Mouse (Mus musculus): ENCODE data around the gene Slc25a4.

Gene Slc25a4

DNA sequence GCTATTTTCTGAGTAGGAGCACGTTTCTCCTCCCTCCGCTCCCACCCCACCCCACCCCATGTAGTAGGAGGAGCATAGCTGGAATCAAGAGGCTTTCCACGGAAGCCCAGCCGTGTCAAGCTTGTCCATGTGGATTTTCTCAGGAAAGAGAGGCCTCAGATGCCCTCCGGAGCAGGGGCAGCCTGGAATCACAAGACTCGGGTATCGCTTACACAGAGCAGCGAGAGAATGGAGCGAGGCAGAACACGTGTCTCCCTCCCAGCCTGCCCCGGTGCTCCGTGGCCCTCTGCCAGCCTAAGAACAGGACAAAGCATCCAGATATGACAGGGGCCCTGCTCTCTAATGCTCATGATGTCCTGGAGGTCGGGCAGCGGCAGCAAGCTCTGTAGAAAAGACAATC is 5.8 kb upstream of the Slc25a4 start:
- no peaks in the 10 kb centered on the region for H3K27me3 ChIP-seq (ENCODE audit: control insufficient read depth, insufficient read depth, low read length, poor library complexity, severe bottlenecking)
- H3K36me3 ChIP-seq (ENCODE audit: control insufficient read depth, insufficient read depth, low read length, poor library complexity, severe bottlenecking) = no peaks in the 10 kb centered on the region
- DNase-seq (ENCODE audit: low read depth, low spot score) = no peak

DNA sequence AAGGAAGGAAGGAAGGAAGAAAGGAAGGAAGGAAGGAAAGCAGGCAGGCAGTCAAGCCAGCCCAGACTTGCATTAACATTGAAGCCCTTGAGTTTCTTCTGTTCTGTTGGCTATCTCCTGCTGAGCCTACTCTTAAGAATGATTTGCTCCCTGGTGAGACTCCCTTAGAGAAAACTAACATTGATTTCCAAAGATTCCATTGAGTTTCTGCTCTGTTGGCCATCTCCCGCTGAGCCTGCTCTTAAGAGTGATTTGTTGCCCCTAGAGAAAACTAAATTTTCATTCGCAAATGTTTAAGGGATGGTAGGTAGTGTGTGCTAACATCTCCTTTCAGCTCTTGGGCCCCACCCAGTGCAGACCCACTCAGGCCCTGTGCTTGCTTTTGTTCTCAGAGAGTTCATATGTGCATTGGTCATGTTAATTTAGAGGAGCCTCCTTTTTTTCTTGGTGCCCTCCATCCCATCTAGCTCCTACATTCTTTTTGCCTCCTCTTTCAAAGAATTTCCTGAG is 2.9 kb upstream of the Slc25a4 start:
- no peak for DNase-seq (ENCODE audit: low read depth, low spot score)
- Histone ChIP-seq H3K36me3 (ENCODE audit: control insufficient read depth, insufficient read depth, low read length, poor library complexity, severe bottlenecking) (no peaks in the 10 kb centered on the region), H3K27me3 (ENCODE audit: control insufficient read depth, insufficient read depth, low read length, poor library complexity, severe bottlenecking) (no peaks in the 10 kb centered on the region)

DNA sequence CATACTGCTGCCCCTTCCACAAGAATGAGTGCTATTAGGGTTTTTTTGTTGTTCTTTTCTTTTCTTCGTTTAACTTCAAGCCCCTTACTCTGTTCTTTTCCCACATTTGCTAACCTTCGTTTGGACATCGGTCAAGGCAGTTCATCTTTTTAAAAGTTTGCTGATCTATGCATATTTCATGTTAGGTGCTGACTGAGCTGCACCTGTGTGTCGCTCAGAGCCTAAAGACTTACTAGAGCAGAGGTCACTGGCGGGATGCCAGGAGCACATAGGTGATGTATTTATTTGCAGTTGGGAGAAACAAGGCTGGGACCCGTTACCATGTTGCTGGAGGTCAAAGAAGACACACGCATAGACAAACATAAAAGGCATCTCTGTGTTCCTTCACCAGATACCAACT is 1.1 kb upstream of the Slc25a4 start:
- peaks cover 2% of the 10 kb centered on the region; the same call in 1 of the 2 replicates for H3K36me3 ChIP-seq (ENCODE audit: control insufficient read depth, insufficient read depth, low read length, poor library complexity, severe bottlenecking)
- no peak for DNase-seq (ENCODE audit: low read depth, low spot score)

DNA sequence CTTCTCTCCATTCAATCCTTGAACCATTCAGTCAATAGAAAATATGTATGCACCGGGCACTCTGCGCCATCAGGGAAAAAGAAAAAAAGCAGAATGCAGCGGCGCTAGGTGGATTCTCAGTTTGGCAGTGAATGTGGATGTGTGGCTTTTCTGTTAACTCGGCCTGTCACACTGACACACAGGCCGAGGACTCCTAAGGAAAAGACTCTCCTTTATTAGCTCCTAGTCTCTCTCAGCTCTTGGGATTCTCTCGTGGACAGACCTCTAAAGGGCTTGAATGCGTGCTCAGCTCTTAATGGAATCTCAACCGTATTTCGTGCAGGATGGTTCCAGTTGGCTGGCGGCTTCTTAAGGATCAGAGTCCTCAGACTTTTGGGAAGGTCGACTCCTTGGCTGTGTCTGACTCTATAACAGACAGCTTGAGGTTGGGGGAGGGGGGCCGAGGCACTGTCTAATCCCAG is 557 bp upstream of the Slc25a4 start:
- H3K27me3 ChIP-seq (ENCODE audit: control insufficient read depth, insufficient read depth, low read length, poor library complexity, severe bottlenecking) = no peaks in the 10 kb centered on the region
- no peak for DNase-seq (ENCODE audit: low read depth, low spot score)
- H3K36me3 ChIP-seq (ENCODE audit: control insufficient read depth, insufficient read depth, low read length, poor library complexity, severe bottlenecking) = peaks cover 5% of the 10 kb centered on the region; the same call in 1 of the 2 replicates

More for the DNA sequence above, 1.1 kb upstream of the Slc25a4 start:
- H3K27me3 ChIP-seq (ENCODE audit: control insufficient read depth, insufficient read depth, low read length, poor library complexity, severe bottlenecking) = no peaks in the 10 kb centered on the region

DNA sequence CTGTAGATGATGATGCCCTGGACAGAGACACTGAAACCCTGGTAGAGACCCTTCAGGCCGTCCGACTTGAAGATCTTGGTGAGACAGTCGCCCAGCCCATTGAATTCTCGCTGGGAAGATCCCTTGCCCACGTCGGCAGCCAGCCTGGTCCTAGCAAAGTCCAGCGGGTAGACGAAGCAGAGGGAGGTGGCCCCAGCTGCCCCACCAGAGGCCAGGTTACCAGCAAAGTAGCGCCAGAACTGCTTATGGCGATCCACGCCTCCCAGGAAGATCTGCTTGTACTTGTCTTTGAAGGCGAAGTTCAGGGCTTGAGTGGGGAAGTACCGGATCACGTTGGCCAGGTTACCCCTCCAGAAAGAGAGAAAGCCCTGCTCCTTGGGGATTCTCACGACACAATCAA is 2.0 kb downstream of the Slc25a4 start:
- no peak for DNase-seq (ENCODE audit: low read depth, low spot score)
- H3K36me3 ChIP-seq (ENCODE audit: control insufficient read depth, insufficient read depth, low read length, poor library complexity, severe bottlenecking) = peaks cover 8% of the 10 kb centered on the region; the same call in 1 of the 2 replicates
- H3K27me3 ChIP-seq (ENCODE audit: control insufficient read depth, insufficient read depth, low read length, poor library complexity, severe bottlenecking) = no peaks in the 10 kb centered on the region

DNA sequence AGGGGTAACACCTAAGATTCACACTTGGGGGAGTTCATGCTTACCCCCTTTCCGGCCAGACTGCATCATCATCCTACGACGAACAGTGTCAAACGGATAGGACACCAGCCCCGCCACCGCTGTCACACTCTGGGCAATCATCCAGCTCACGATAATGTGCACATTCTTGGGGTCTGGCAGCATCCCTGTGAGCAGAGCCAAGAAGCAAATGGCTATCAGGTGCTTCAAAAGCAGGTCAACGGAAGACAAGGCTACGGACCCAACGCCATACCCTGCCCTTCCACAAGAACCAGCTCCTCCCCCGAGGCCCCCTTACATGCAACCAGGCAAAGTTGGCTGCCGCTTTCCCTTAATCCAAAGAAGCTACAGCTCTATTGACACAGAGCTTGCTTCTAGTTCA is 2.7 kb downstream of the Slc25a4 start:
- no peaks in the 10 kb centered on the region for H3K27me3 ChIP-seq (ENCODE audit: control insufficient read depth, insufficient read depth, low read length, poor library complexity, severe bottlenecking)
- DNase-seq (ENCODE audit: low read depth, low spot score) = no peak
- H3K36me3 ChIP-seq (ENCODE audit: control insufficient read depth, insufficient read depth, low read length, poor library complexity, severe bottlenecking) = peaks cover 8% of the 10 kb centered on the region

DNA sequence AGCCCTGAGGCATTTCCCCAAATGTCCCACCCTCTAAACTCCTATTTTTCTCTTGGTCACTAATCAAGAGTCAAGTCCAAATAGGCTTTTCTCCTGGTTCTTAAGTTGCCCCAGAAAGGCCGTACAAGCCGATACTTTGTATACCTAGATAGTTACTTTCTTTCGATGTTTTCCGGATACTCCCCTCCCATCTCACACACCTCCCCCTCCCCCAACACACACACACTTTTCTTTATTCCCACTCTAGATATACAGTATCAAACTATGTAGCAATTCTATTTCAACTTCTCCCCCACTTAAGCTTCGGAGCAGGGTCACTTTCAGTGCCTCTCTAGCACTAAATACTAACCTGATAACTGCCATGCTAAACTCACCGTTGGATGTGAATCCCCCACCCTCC is 5.0 kb downstream of the Slc25a4 start:
- peaks cover 8% of the 10 kb centered on the region for H3K36me3 ChIP-seq (ENCODE audit: control insufficient read depth, insufficient read depth, low read length, poor library complexity, severe bottlenecking)

DNA sequence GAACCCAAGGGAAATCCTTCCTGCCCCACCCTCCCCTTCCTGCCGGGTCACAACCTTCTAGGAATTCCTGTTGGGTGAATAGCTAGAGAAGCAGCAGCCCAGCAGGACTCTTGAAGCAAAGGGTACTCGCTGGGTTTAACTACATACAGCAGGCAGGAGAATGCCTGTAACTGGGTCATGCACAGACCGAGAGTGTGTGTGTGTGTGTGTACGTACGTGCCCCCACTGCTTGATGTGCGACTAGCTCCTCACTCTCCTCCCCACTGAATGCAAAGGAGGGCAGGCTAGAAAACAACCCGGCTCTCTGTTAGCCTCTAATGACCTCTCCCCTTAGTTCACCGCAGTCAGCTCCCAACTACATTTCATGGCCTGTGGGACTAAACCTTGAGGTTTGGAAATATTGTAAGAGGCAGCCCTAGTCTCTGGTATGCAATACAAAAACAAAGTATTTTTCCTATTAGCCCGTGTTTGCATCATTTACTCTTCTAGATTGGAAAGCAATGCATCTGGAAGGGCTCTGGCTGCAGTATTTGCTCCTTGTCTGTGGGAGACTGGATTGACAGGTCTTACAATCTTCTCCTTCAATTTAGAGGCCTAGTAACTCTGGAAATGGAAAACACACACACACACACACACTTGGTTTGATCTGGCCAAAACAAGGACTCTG is 6.0 kb downstream of the Slc25a4 start:
- peaks cover 8% of the 10 kb centered on the region for H3K36me3 ChIP-seq (ENCODE audit: control insufficient read depth, insufficient read depth, low read length, poor library complexity, severe bottlenecking)
- H3K27me3 ChIP-seq (ENCODE audit: control insufficient read depth, insufficient read depth, low read length, poor library complexity, severe bottlenecking) = no peaks in the 10 kb centered on the region
- DNase-seq (ENCODE audit: low read depth, low spot score) = no peak

More for the DNA sequence above, 5.0 kb downstream of the Slc25a4 start:
- no peaks in the 10 kb centered on the region for H3K27me3 ChIP-seq (ENCODE audit: control insufficient read depth, insufficient read depth, low read length, poor library complexity, severe bottlenecking)
- DNase-seq (ENCODE audit: low read depth, low spot score) = no peak

DNA sequence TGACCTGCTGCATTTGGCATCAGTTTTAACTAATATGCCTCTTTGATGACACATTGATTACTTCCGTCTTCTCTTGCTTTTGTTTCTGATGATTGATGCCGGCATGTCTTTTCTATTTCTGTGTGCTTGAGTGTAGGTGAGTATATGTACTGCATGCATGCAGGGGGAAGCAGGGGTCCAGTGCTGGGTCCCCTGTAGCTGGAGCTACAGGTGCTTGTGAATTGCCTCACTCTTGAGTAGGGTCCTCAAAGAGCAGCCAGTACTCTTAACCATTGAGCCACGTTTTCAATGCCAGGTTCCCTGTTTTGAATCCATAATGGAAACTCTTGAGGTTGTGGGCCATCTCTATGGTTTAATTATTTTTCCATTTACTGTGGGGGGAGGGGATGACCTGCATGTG is 6.8 kb downstream of the Slc25a4 start:
- DNase-seq (ENCODE audit: low read depth, low spot score) = no peak
- Histone ChIP-seq H3K27me3 (ENCODE audit: control insufficient read depth, insufficient read depth, low read length, poor library complexity, severe bottlenecking) (no peaks in the 10 kb centered on the region), H3K36me3 (ENCODE audit: control insufficient read depth, insufficient read depth, low read length, poor library complexity, severe bottlenecking) (peaks cover 8% of the 10 kb centered on the region)

DNA sequence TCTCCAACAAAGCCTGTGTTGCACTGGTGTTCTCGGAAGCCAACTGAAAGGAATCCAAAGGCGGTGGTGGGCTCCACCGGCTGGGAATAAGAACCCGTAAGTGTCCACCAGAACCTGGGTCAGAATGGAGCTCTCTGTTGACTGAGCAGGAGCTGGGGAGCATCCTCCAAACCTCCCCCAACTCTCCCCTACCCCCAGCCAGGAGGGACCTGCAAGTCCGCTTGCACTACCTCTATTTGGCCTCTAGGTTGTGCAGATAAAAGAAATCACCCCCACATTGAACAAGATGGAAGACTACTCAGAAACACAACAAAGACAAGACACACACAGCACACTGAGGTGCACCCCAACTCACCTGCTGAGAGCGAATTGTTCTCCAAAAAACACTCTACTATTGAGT is 8.7 kb downstream of the Slc25a4 start:
- H3K27me3 ChIP-seq (ENCODE audit: control insufficient read depth, insufficient read depth, low read length, poor library complexity, severe bottlenecking) = no peaks in the 10 kb centered on the region
- peak; percentile 20 for DNase-seq (ENCODE audit: low read depth, low spot score)
- peaks cover 6% of the 10 kb centered on the region for H3K36me3 ChIP-seq (ENCODE audit: control insufficient read depth, insufficient read depth, low read length, poor library complexity, severe bottlenecking)

DNA sequence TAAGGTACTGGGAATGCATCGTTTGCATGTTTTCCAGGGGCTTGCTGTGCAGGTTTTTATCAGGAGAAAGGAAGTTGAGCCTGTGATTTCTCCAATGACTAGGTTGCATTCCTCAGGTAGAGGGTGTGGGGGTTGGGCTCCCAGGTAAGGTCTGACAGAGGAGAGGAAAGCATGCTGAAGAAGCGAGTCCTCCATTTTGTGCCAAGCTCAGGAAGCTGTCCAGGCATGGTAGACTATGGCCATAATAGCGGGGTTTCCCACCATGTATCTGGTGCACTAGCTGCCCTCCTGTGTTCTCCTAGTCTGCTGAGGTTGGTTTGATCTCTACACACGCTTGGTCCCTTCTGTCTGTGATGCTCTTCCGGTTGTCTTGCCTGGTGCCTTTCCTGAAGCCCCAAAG is 13.4 kb downstream of the Slc25a4 start:
- no peak for DNase-seq (ENCODE audit: low read depth, low spot score)
- Histone ChIP-seq H3K36me3 (ENCODE audit: control insufficient read depth, insufficient read depth, low read length, poor library complexity, severe bottlenecking) (peaks cover 2% of the 10 kb centered on the region), H3K27me3 (ENCODE audit: control insufficient read depth, insufficient read depth, low read length, poor library complexity, severe bottlenecking) (no peaks in the 10 kb centered on the region)

DNA sequence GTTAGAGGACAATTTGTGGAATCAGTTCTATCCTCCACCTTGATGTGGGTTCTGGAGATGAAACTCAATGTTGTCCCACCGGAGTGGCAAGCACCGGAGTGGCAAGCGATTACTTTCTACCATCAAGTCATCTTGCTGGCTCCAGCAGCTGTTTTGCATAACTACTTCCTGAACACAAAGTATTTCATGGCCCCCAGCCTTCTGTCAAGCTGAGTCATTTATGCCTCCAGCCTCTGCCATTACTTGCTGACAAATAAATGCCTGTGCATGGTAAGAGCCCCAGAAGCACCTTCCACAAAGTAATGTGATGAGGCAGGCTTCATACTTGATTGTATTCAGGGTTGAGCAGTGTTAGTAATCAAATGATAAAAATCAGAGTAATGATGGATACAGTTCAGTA is 14.2 kb downstream of the Slc25a4 start:
- DNase-seq (ENCODE audit: low read depth, low spot score) = no peak
- Histone ChIP-seq H3K27me3 (ENCODE audit: control insufficient read depth, insufficient read depth, low read length, poor library complexity, severe bottlenecking) (no peaks in the 10 kb centered on the region), H3K36me3 (ENCODE audit: control insufficient read depth, insufficient read depth, low read length, poor library complexity, severe bottlenecking) (peaks cover 2% of the 10 kb centered on the region)

DNA sequence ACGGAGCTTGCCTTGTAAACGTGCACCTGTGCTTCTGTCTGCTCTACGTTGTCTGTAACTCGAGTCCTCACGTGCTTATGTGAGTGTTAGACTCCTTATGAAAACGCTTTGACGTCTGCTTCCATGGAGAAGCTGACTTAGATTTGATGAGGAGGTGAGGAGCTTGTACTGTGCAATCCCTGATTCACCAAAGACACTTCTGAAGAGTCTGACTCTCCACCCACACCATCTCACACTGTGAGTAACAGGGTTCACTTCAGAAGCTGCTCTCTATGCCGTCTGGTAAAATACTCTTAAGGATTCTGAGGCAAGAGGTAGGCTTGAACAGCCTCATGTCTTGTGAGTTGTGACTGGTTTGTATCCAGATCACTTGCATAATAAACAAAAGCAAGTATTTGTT is 18.0 kb downstream of the Slc25a4 start:
- Histone ChIP-seq H3K36me3 (ENCODE audit: control insufficient read depth, insufficient read depth, low read length, poor library complexity, severe bottlenecking) (peaks cover 5% of the 10 kb centered on the region), H3K27me3 (ENCODE audit: control insufficient read depth, insufficient read depth, low read length, poor library complexity, severe bottlenecking) (no peaks in the 10 kb centered on the region)
- DNase-seq (ENCODE audit: low read depth, low spot score) = no peak

DNA sequence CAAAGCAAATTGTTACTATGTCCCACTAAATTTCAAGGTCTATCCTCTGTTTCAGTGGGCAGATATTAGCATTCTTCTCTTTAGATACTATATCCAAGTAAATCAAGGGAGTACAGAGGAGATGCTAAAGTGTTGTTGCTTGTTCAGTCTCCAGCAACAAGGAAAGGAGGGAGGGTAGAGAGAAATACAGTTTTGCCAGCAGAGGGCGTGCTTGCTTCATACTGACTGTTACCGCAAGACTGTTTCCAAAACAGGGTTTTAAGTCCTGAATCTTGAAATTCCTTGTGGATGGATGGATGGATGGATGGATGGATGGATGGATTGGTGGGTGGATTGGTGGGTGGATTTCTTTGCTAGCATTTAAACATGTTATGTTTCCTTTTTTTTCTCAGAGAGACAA is 25.7 kb downstream of the Slc25a4 start:
- DNase-seq (ENCODE audit: low read depth, low spot score) = peak; percentile 77
- peaks cover 4% of the 10 kb centered on the region; the same call in 1 of the 2 replicates for H3K36me3 ChIP-seq (ENCODE audit: control insufficient read depth, insufficient read depth, low read length, poor library complexity, severe bottlenecking)
- H3K27me3 ChIP-seq (ENCODE audit: control insufficient read depth, insufficient read depth, low read length, poor library complexity, severe bottlenecking) = no peaks in the 10 kb centered on the region

DNA sequence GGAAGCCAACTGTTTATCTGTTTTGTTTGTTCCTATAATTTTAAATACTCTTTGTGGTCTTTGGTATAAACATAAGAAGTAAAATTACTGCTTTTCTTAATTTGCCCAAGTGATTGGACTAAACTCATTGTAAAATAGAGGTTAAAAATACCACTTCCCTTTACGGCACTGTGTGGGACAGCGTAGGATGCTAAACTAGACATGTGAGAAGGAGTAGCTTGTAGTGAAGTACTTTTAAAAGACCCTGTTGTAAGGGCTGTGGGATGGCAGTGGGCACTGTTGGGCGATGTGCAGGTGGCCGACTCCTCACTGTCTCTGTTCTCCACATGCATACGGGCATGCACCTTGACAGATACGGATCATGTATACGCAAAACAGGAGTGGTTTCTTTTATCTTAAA is 30.9 kb downstream of the Slc25a4 start:
- H3K27me3 ChIP-seq (ENCODE audit: control insufficient read depth, insufficient read depth, low read length, poor library complexity, severe bottlenecking) = no peaks in the 10 kb centered on the region
- H3K36me3 ChIP-seq (ENCODE audit: control insufficient read depth, insufficient read depth, low read length, poor library complexity, severe bottlenecking) = peaks cover 2% of the 10 kb centered on the region; the same call in 1 of the 2 replicates
- no peak for DNase-seq (ENCODE audit: low read depth, low spot score)

DNA sequence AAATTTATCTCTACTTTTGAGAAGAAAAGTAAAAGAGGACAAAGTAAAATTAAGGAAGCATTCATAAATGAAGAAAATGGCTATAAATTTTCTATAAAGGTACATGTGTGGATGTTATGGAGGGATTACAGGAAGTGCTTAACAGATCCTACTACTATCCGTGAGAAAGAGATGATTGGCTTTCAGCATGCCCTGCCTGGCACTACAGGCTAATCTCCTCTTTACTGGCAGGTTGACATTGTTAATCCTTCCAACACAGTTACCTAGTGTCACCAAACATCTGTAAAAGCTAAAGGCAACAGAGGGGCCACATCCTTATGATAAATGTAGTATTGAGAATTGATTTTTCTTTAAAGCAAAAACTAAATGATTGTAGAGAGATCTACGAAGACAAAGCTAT is 37.4 kb downstream of the Slc25a4 start:
- DNase-seq (ENCODE audit: low read depth, low spot score) = no peak
- H3K27me3 ChIP-seq (ENCODE audit: control insufficient read depth, insufficient read depth, low read length, poor library complexity, severe bottlenecking) = no peaks in the 10 kb centered on the region

More for the DNA sequence above, 37.4 kb downstream of the Slc25a4 start:
- peaks cover 6% of the 10 kb centered on the region; the same call in 1 of the 2 replicates for H3K36me3 ChIP-seq (ENCODE audit: control insufficient read depth, insufficient read depth, low read length, poor library complexity, severe bottlenecking)
